Mouse (Mus musculus) erythroid progenitor cell, adult 5-6 weeks (primary cell): ENCODE data around the gene Kazald1. TPM values are rescaled to one million over a fixed set of nuclear protein-coding genes. Genes with fewer than 3 reads are reported as not detected.

Source experiments
- ATAC-seq: replicated peaks from 2 replicates; pipeline ENCODE4 v1.8.0; 2016; ENCODE audit warnings: moderate number of reproducible peaks, mild to moderate bottlenecking, moderate TSS enrichment, inconsistent platforms; ENCODE audit not compliant: poor library complexity, low FRiP score, severe bottlenecking
- total RNA-seq, 2 experiments: library from RNA; stranded (forward) in 1 of 2; stranded (reverse) in 1 of 2; fragments of 150-400 nt in 1 of 2; fragments of 186-747, 209-891 nt in 1 of 2; gene quantifications; 2 replicates each; pipeline versions ENCODE4 v1.2.3 to v1.2.4; 2015 to 2017; ENCODE audit warnings: low replicate concordance in 2 of 2

The Kazald1 gene
- total RNA-seq, 2 experiments from 2014 or later: not detected

DNA sequence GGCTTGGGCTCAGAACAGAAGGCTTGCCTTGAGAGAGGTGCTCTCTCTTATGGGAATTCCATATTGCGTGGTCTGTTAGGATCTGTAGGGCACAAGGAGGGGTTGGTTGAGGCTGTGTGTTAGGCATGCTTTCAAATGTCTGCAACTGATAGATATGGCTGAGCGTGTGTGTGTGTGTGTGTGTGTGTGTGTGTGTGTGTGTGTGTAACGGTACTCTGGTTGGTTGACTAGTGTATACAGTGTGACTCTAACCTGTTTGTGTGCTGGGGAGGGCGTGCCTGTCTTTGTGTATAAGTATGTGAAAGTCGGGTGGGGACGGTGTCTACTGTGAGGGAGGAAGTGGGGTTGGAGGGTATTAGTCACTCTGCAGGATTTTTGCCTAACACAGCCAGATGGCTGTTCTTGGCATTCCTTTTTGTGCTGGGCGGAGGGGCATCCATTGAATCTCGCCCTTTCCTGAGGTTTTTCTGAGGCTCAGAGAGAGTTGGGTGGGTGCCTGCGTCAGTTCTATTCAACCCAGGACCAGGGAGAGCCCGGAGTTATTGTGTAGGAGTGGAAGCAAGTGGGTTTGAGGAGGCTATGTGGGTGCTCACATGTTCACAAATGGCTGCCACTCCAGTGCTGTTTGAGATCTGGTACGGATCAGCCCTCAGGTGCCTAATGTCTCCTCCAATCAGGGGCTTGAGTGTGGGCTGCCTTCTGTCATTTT lies 27.0 kb upstream of the Kazald1 start:
- peak; percentile 54 for ATAC-seq

DNA sequence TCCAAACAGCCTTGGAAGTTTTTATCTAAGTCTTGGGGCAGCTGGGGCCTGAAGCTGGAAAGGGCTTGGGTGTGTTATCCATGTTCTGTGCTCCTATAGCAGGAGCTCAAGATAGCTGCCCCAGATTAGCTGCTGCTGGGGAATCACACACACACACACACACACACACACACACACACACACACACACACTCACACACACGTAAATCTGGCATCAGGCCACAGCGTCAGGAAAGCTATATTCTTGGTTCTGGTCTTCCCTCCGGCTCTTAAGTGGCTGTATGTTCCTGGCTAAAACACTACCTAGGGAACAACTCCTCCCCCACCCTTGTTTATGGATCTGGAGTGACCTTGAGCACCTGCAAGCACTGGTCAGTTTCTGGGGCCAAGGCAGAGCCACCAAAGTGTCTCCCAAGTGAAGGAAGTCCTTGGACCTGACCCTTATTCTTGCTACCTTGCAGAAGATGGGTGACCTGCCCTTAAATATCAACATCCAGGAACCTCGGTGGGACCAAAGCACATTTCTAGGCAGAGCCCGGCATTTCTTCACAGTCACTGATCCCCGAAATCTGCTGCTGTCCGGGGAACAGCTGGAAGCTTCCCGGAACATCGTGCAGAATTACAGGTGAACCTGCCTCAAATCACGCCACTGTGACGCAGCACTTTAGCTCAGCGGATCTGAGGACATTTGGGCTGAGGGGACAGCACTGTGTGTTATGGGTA lies 26.2 kb upstream of the Kazald1 start:
- ATAC-seq: no peak

DNA sequence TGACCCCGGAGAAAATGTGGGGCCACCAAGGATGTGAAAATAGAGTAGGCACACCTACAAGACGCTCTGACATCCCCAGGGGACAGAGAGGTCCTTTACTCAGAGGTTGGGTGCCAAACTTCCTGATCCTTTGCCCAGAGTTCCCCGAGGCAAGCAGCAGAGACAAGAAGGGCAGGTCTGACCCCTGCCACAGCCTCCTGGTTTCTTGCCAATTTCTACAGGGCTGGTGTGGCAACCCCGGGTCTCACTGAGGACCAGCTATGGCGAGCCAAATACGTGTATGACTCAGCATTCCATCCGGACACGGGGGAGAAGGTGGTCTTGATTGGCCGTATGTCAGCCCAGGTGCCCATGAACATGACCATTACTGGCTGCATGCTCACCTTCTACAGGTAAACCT lies 25.5 kb upstream of the Kazald1 start:
- no peak for ATAC-seq

DNA sequence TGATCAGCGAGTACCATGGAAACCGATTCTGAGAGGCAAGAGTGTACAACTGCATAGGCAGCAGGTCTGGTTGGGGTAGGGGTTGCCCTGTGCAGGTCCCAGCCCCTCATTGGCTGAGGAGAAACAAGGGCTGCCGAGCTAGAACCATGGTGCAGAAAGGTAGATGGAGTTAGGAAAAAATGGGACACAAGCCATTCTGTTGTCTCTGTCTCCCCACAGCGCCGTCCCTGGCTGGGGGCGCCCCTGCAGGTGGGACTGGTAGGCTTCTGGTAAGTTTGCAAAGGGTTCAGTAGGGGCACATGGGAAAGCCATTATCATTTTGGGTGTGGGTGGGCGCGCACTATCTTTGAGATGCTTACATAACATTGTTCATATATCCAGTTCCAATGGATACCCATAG lies 21.6 kb upstream of the Kazald1 start:
- ATAC-seq: no peak

DNA sequence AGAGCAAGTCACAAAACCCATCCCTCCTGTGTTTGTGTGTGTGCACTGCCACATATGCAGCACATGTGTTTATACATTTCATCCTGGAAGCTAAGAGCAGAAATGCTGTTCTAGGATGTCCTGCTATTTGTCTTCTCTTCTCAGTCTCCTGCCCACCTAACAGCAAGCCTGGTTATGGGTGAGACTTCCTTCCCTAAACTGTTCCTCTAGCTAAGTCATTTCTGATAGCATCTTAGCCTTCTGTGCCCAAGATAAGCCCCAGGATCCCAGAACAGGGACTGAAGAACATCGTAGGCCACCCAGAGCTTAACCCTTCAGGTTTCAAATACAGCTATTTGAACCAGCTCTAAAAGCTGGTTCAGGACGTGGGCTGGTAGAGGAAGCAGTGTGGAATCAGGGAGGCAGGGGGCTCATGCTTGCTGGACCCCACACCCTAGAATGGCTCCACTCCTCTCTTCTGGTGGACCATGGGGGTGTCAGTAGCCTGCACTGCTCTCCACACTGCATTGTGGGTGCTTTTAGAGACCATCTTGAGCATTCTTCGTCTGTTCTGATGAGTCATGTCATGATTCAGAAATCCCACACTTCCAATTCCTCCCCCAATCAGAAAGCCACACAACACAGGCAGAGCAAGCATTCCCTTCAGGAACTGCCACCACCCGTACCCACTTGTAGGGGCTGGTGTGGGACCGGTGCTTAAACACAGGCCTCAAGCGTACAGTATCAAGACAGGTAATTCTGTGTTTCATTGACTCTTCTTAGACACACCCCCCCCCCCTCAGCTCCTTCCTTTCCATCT lies 19.9 kb upstream of the Kazald1 start:
- no peak for ATAC-seq

DNA sequence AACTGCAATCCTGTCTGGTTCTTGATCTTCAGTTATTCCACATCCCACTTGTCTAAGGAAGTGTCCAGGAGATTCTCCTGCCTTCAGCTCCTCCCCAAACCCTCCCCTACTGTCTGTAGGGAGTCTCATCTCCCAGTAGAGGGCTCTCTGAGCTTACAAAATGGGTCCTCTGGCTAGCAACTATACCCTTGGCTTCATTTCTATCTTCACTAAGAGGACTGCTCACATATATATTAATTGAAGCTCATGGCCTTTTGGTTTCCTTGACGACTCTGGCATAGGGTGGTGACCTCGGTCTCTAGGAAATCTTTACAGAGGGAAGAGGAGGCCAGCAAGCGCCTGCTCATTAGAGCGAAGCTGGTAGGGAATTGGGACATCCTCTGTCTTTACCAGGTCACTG lies 18.7 kb upstream of the Kazald1 start:
- ATAC-seq: no peak

DNA sequence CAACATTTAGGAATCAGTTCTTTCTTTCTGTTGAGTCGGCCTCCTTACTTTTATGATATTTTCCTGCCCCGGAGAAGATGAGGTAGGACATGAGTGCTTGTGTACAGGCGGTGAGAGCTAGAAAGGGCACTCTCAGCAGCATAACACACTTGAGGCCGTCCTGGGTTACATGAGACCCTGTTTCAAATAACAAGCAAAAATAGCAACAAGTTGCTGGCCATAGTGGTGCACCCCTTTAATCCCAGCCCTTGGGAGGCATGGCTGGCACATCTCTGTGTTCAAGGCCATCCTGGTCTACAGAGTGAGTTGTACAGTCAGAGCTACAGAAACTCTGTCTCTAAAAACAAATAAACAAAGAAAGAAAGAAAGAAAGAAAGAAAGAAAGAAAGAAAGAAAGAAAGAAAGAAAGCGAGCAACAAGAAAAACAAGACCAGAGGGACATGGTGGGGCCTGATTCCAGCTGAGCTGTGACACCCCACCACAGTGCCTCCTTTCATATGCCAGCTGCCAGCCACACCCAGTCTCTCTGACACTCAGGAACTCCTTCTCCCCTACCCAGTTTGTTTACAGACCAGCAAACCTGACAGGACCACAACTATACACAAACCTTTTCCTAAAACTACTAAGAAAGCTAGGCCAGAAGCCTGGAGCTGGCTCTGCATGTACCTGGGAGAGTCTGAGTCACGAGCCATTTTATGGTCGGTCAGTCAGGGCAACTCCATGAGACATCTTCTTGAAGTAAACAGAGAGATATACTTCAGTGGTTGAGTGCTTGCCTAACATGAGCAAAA lies 17.9 kb upstream of the Kazald1 start:
- ATAC-seq: no peak

DNA sequence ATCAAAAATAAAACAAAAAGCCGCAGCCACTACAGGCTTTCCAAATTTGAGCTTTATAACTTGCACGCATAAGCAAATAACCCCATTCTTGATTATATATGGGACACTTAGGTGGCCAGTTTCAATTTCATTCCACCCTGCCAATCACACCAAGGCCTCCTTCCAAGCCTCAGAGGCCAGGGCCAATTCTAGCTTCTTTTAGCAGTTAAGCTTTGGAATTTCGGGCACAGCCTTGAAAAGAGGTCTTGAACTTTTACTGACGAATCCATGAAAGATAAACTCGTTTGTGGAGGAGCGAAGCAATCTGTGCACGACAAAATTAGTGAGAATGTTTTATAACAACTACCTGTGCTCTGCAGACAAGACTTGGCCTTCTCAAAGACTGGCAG lies 17.3 kb upstream of the Kazald1 start:
- no peak for ATAC-seq

DNA sequence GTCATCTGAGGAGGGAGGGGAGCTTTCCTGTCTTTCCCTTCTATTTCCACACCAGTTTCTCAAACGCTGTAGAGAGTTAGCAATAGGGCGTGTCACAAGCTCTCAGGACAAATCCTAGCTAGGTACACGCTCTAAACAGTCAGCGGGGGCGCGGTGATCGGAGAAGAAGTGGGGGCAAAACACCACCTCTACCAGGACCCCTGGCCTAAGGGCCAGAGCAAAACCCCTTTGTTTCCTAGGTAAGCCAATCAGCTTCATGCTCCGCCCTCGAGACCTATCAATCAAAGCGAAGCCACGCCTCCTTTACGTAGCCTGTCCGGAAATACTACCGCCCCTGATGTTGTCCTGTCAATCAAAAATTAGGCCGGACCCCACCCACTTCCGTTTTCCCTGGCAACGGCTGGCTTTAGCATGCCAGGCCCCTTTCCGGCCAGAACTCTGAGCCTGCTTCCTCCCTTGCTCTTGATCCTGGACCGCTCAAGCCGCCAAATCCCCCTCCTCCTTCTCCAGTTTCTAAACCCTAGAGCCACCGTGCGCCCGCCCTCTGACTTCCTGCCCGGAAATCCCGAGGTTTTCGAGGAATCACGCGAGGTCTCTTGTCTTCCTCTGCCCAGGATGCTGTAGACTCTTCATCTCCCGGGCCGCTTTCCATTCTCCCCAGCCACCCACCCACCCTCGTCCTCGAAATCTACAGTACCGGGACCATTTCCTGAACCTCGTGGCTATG lies 16.8 kb upstream of the Kazald1 start:
- ATAC-seq: peak; percentile 91

DNA sequence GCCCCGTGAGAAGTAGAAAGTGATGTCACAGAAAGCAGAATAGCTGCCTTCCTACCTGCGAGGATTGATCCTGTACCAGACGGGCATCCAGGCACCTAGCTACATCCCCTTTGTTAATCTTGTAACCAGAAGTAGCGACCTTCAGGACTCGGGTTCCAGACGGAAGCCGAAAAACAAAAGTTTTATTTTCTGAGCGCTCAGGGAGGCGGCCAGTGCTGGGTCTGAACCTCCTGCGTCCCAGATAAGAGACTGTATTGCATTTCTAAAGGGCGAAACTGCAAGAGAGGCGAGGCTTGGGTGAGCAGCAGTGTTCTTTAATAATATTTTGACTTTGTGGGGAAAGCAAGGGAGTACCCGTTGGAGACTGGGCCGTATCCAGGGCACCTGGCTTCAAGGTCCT lies 16.2 kb upstream of the Kazald1 start:
- peak; percentile 65 for ATAC-seq

DNA sequence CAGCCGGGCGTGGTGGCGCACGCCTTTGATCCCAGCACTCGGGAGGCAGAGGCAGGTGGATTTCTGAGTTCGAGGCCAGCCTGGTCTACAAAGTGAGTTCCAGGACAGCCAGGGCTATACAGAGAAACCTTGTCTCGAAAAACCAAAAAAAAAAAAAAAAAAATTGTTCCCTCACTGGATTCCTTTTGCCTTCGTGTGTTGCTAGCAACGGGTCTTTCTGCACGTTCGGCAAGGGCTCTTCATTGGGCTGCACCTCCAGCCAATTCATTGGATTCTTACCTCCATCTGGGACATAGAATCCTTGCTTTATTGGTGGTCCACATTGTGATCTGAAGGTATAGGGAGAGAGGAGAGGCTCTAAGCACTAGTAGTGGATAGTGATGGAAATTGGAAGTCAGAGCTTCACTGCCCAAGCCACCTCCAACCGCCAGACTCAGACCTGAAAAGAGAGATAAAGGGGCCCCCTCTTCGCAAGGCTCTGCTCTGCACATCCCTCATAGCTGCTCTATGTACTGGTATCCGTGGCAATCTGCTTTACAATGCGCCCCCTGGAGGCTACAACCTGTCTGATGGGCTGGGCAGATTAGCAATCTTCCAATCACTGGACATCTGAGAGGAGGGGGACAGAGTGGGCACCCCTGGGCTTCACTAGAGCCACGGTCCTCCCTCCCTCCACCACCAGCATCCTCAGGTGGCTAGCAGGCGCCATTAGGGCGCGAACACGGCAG lies 11.3 kb upstream of the Kazald1 start:
- no peak for ATAC-seq

DNA sequence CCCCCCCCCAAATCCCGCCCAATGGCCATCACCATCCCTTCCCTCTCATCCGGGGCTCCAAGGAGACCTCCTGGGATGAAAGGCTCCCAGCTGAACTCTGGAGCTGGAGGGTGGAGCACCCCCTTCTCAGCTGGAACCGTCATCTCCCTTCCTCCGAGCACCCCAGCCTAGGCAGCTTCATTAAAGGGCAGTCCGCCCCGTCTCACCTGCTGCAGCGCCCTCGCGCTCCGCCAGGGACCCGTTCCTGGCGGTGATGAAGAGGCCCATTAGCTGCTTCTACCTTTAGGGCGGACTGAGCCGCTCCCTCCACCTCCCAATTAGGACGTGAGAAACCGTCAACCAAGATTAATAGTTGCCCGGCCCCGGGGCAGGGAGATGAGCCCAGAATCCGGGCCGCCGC lies 9.8 kb upstream of the Kazald1 start:
- no peak for ATAC-seq

DNA sequence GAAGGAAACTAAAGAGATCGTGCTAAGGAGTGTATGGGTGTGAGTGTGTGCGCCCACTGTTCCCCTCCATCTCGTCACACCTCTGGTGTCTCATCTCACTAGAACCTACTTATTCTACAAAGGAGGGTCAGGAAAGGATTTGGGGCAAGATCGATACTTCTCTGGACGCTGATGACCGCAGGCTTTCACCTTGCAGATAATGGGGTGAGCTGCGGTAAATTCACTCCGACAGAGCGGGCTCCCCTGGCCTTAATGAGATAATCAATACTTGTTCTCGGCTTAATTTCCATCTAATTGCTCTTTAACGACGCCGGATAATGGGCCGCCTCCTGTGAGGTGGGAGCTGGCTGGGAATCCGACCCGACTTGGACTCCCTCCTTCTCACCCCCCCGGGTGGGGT lies 7.9 kb upstream of the Kazald1 start:
- no peak for ATAC-seq

DNA sequence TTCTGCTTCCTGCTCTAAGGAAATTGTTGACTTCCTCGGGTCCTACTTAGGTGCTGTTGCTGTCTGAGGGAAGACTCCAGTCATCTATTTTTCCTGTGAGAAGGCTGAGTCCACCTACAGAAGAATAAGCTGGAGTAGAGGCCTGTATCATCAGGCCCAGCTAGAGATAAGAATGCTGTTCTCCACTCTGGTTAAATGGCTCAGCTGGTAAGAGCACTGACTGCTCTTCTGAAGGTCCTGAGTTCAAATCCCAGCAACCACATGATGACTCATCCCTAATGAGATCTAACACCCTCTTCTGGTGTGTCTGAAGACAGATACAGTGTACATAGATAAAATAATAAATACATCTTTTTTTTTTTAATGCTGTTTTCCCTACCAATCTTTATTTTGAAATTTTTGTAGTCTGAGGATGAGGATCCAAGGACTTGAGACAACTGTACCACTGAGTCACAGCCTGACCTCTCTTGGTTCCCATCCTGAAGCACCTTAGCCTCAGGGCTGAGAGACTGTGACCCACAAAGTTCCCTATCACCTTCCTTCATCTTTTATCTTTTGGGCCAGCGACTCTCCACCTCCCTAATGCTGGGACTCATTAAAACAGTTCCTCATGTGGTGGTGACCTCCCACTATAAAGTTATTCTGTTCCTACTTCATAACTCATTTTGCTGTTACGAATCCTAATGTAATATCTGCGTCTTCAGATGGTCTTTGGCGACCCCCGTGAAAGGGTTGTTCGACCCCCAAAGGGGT lies 7.1 kb upstream of the Kazald1 start:
- ATAC-seq: no peak

DNA sequence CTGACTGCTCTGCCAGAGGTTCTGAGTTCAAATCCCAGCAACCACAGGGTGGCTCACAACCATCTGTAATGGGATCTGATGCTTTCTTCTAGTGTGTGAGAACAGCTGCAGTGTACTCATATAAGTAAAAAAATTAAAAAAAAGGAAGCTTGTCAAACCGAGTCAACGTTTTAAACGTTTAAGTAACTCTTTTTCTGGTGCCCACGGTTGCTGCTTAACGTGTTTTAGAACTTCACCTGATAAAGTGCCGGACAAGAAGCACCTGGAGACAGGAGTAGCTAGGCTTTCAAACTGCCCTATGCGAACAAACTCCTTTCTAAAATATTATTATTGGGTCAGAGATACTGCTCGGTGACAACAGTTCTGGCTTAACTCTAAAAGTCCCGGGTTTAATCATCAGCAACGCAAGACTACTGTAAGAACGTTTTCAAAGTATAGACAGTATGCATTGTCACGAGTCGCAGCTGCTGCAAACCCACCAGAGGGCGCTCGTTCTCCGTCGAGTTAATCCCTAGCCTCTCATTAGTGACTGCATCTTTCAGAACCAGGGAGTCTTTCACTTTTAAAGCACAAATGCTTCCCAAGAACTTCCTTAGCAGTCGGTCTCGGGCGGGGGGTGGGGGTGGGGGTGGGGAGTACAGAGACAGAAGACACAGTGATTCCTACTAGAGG lies 1.0 kb upstream of the Kazald1 start:
- ATAC-seq: peak; percentile 63

DNA sequence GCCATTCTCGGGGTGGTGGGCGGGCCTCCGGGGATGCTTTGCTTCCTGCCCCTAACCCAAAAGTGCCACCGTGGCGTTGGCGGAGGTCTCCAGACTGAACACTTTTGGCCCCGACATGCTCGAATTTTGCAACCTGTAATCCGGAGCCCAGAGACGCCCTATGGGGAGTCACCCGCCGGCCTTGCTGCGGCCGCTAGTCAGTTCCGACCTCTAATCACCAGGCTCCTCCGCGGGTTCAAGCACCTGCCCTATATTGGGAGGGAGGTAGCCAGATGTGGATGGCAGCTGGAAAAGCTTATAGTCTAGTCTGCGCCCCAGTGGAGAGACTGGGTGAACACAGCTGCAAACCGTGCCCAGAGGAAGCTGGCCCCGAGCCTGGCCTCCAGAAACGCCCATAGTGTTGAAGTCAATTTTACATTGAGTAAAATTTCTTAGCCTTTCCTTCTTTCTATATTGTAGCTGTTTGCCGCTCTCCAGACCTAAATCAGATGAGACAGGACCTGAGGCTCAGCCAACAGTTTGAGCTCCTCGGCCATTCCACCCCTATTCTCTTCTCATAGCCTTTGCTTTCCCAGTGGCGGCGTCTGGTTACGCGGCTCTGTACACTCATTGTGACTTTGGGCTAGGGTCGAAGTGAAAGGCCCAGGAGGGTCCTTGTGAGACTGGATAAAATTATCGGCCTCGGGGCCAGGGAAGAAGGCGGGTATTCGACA lies 438 bp downstream of the Kazald1 start:
- peak; percentile 32 for ATAC-seq

DNA sequence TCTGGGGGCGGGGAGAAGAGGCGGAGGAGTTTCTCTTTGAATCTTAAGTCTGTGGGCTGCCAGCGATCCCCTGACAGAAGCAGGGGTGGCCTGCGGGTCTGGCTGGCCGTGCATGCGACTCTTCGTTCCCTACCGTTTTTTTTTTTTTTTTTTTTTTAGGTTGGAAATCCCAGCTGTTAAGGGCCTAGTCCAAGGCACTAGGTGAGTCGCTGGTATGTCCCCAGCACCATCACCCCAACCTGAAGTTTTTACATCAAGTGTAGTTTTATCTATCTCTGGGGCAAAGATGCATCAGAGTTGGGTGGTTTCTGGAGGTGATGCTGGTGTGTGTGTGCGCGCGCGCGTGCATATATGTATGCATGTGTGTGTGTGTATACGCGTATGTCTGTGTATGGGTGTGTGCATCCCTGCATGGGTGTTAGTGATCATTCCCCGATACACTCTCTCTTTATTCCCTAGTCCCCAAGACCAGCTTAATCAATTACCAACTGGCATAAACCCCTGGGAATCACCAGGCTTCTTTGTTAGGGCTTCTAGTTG lies 1.1 kb downstream of the Kazald1 start:
- no peak for ATAC-seq
